Mouse (Mus musculus) erythroblast, embryonic 14.5 days (primary cell): ENCODE data around the gene Atp2b2. TPM values are rescaled to one million over a fixed set of nuclear protein-coding genes. Genes with fewer than 3 reads are reported as not detected.

ENCODE experiments used
- H3K27me3 ChIP-seq: 2 replicates; pipeline ENCODE4 v1.6.1; 2012; ENCODE audit warnings: inconsistent platforms; ENCODE audit not compliant: control insufficient read depth
- H3K36me3 ChIP-seq: 2 replicates; pipeline ENCODE4 v1.6.1; 2012; ENCODE audit warnings: mild to moderate bottlenecking, inconsistent platforms; ENCODE audit not compliant: control insufficient read depth
- H3K4me1 ChIP-seq: 2 replicates; pipeline ENCODE4 v1.6.1; 2012; ENCODE audit warnings: inconsistent platforms; ENCODE audit not compliant: control insufficient read depth
- H3K4me3 ChIP-seq: replicated peaks from 2 replicates; pipeline ENCODE3; 2012; ENCODE audit warnings: moderate library complexity, mild to moderate bottlenecking, inconsistent platforms
- H3K9me3 ChIP-seq: 2 replicates; pipeline ENCODE4 v1.6.1; 2012; ENCODE audit warnings: low read length, inconsistent platforms, mixed read lengths; ENCODE audit not compliant: control insufficient read depth
- GATA1 ChIP-seq: IDR thresholded peaks from 2 replicates; pipeline ENCODE4 v1.6.1; 2012; ENCODE audit warnings: low read length, inconsistent platforms, mixed read lengths
- TAL1 ChIP-seq: IDR thresholded peaks from 3 replicates; pipeline ENCODE4 v1.6.1; 2012; ENCODE audit warnings: low read length, inconsistent platforms, mixed read lengths
- polyA plus RNA-seq: library from polyadenylated mRNA; stranded (reverse); fragments of >175 nt; gene quantifications from 2 replicates; pipeline ENCODE4 v1.2.3, GENCODE M21; 2012

The Atp2b2 gene
- polyA plus RNA-seq, 1 experiment, result not detected

- H3K4me1 ChIP-seq, result no peaks in the 10 kb centered on the region
- no peaks in the 10 kb centered on the region for H3K36me3 ChIP-seq
- no peaks in the 10 kb centered on the region for H3K9me3 ChIP-seq
- TF ChIP-seq TAL1 (no peak), GATA1 (no peak)
- H3K27me3 ChIP-seq, result no peaks in the 10 kb centered on the region
- H3K4me3 ChIP-seq, result no peak overlapping the region
Observed at GRCm38 (mm10) chr6:113849819-113850218, 192.6 kb downstream of the Atp2b2 start.

DNA sequence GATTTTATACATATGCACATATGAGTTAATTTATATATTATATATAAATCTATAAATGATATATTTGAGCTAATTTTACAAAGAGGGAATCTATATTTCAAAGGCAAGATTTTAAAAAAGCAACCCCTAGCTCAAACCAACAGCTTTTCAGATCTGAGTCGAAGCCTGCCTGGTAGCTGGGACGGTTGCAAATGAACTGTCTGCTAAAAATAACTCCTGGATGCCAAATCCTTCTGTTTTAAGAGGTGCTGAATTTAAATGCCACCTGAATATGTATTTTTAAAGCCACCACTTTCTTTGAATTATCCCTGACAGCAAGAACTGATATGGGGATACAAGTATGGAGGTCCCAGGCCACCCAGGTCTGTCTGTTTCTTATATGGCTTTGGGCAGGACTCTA is 193.8 kb downstream of the Atp2b2 start:
- Histone ChIP-seq H3K36me3 (no peaks in the 10 kb centered on the region), H3K4me1 (no peaks in the 10 kb centered on the region), H3K9me3 (no peaks in the 10 kb centered on the region), H3K4me3 (no peak overlapping the region), H3K27me3 (no peaks in the 10 kb centered on the region)
- TF ChIP-seq TAL1 (no peak), GATA1 (no peak)

- Histone ChIP-seq H3K4me3 (no peak overlapping the region), H3K9me3 (no peaks in the 10 kb centered on the region), H3K27me3 (no peaks in the 10 kb centered on the region), H3K4me1 (no peaks in the 10 kb centered on the region), H3K36me3 (no peaks in the 10 kb centered on the region)
- TF ChIP-seq TAL1 (no peak), GATA1 (no peak)
Observed at GRCm38 (mm10) chr6:113847092-113847491, 195.3 kb downstream of the Atp2b2 start.

DNA sequence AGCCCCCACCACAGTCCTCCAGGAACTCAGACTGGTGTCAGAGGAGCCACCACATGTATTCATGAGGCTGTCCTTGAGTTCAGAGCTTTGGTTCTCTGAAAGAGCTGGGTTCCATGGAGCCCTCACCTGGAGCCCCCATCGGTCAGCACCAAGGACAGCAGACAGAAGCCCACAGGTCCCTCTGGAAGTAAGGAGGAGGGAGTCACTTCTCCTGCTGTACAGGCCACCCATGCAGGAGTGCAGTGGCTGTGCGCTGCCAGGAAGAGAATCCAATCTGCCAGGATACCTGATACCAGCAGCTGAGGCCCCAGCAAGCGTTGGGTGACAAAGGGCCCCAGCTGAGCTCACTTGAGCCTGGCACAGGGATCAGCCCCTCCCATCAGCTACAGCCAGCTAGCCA is 199.2 kb downstream of the Atp2b2 start:
- no peak overlapping the region for H3K4me3 ChIP-seq
- no peaks in the 10 kb centered on the region for H3K27me3 ChIP-seq
- no peaks in the 10 kb centered on the region for H3K36me3 ChIP-seq
- no peaks in the 10 kb centered on the region for H3K9me3 ChIP-seq
- H3K4me1 ChIP-seq, result no peaks in the 10 kb centered on the region
- no peak for TF ChIP-seq GATA1
- no peak for TF ChIP-seq TAL1

DNA sequence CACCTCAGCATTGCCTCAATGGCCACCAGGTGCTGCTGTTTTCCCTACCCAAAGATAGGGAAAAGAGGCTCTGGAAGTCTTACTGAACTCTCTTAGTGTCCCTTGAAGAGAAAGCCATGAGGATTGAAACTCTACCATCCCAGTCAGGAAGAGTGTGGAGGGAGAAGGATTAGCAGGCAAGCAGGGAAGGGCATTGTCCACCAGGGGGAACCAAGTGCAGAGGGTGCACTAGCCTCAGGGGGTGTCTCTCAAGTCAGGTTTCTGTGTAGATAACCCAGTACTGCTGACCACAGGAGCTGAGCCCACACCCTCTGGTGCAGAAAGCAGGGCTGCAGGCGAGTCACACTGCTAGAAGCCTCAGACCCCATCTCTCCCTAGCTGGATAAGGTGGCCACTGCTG is 203.9 kb downstream of the Atp2b2 start:
- H3K4me3 ChIP-seq, result no peak overlapping the region
- no peaks in the 10 kb centered on the region for H3K36me3 ChIP-seq
- no peaks in the 10 kb centered on the region for H3K27me3 ChIP-seq
- TF ChIP-seq GATA1 (no peak), TAL1 (no peak)
- H3K9me3 ChIP-seq, result no peaks in the 10 kb centered on the region
- no peaks in the 10 kb centered on the region for H3K4me1 ChIP-seq

DNA sequence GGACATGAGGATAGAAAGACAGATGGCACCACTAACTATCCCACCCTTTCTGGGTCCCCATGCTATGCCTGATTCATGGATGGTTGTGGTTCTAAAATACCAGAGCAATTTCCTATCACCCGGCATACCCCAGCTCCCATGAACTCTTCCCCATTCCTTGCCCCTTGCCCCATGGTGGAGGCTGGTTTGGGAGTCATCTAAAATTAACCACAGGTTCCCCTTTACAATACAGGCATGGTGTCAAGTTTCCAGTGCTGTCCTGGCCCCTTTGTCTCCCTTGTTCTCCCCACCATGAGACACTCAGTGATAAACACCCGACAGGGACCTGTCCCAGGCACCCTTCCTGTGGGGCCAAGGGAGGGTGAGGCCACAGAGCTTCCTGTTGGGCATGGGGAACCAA is 204.7 kb downstream of the Atp2b2 start:
- no peaks in the 10 kb centered on the region for H3K4me1 ChIP-seq
- no peak overlapping the region for H3K4me3 ChIP-seq
- H3K36me3 ChIP-seq, result no peaks in the 10 kb centered on the region
- no peaks in the 10 kb centered on the region for H3K9me3 ChIP-seq
- no peak for TF ChIP-seq TAL1
- TF ChIP-seq GATA1, result no peak
- no peaks in the 10 kb centered on the region for H3K27me3 ChIP-seq

- no peaks in the 10 kb centered on the region for H3K27me3 ChIP-seq
- TF ChIP-seq GATA1, result no peak
- TF ChIP-seq TAL1, result no peak
- H3K4me3 ChIP-seq, result no peak overlapping the region
- no peaks in the 10 kb centered on the region for H3K9me3 ChIP-seq
- H3K4me1 ChIP-seq, result no peaks in the 10 kb centered on the region
- H3K36me3 ChIP-seq, result no peaks in the 10 kb centered on the region
Observed at GRCm38 (mm10) chr6:113836545-113836944, 205.9 kb downstream of the Atp2b2 start.

GRCm38 (mm10) chr6:113830463-113830862 is 211.9 kb downstream of the Atp2b2 start:
- Histone ChIP-seq H3K4me1 (no peaks in the 10 kb centered on the region), H3K27me3 (no peaks in the 10 kb centered on the region), H3K36me3 (no peaks in the 10 kb centered on the region), H3K9me3 (no peaks in the 10 kb centered on the region), H3K4me3 (no peak overlapping the region)
- no peak for TF ChIP-seq GATA1
- TF ChIP-seq TAL1, result no peak

GRCm38 (mm10) chr6:113827309-113827708 is 215.1 kb downstream of the Atp2b2 start:
- Histone ChIP-seq H3K4me3 (no peak overlapping the region), H3K9me3 (no peaks in the 10 kb centered on the region), H3K36me3 (no peaks in the 10 kb centered on the region), H3K4me1 (no peaks in the 10 kb centered on the region), H3K27me3 (no peaks in the 10 kb centered on the region)
- TF ChIP-seq TAL1, result no peak
- TF ChIP-seq GATA1, result no peak

DNA sequence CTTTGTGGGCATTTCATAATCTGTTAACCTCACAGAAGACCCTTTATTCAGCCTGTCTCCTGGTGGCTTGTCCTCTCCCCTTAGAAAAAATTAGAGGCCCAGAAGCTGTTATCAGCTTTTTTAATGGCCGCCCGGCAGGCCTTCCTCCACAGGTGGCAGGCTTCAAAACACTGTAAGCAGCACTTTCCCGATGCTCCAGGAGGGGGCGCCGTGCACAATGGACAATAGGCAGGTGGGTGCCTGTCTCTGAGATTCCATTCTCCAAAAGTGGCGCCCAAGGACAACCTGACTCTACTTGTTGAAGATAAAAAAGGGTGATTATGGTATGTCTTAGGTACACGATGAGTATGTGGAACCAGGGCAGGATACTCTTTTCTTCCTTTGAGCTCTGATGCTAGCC is 220.0 kb downstream of the Atp2b2 start:
- no peaks in the 10 kb centered on the region for H3K4me1 ChIP-seq
- H3K27me3 ChIP-seq, result no peaks in the 10 kb centered on the region
- no peak overlapping the region for H3K4me3 ChIP-seq
- no peaks in the 10 kb centered on the region for H3K36me3 ChIP-seq
- TF ChIP-seq TAL1, result no peak
- no peak for TF ChIP-seq GATA1
- H3K9me3 ChIP-seq, result no peaks in the 10 kb centered on the region
